Mouse (Mus musculus): Measurements from ENCODE around the gene Rangrf.

DNA sequence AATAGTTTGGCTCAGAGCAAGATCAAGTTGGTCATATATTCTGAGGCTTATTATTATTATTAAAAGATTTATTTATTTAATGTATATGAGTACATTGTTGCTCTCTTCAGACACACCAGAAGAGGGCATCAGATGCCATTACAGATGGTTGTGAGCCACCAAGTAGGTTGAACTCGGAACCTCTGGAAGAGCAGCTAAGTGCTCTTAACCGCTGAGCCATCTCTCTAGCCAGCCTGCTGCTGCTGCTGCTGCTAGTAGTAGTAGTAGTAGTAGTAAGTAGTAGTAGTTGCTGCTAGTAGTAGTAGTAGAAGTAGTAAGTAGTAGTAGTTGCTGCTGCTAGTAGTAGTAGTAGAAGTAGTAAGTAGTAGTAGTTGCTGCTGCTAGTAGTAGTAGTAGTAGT lies 36.5 kb upstream of the Rangrf start:
- peak; percentile 46 for TF ChIP-seq CTCF (IDR thresholded peaks at IDR 0.05; ENCODE audit: low read depth)
- TF ChIP-seq EP300 (IDR thresholded peaks at IDR 0.05; ENCODE audit: low read depth), result peak; percentile 65
